Mouse (Mus musculus) CD4-positive, CD25-positive, alpha-beta regulatory T cell, adult 9 weeks (primary cell): Measurements from ENCODE around the gene Adam1a. TPM values are rescaled to one million over a fixed set of nuclear protein-coding genes. Genes with fewer than 3 reads are reported as not detected.

Experiments used
- polyA plus RNA-seq: library from polyadenylated mRNA; unstranded; fragments of 100-300 nt; shearing (Covaris generic); gene quantifications from one replicate; pipeline ENCODE4 v1.2.1, GENCODE M21; 2017

Gene Adam1a
- polyA plus RNA-seq: 0.88 TPM

DNA sequence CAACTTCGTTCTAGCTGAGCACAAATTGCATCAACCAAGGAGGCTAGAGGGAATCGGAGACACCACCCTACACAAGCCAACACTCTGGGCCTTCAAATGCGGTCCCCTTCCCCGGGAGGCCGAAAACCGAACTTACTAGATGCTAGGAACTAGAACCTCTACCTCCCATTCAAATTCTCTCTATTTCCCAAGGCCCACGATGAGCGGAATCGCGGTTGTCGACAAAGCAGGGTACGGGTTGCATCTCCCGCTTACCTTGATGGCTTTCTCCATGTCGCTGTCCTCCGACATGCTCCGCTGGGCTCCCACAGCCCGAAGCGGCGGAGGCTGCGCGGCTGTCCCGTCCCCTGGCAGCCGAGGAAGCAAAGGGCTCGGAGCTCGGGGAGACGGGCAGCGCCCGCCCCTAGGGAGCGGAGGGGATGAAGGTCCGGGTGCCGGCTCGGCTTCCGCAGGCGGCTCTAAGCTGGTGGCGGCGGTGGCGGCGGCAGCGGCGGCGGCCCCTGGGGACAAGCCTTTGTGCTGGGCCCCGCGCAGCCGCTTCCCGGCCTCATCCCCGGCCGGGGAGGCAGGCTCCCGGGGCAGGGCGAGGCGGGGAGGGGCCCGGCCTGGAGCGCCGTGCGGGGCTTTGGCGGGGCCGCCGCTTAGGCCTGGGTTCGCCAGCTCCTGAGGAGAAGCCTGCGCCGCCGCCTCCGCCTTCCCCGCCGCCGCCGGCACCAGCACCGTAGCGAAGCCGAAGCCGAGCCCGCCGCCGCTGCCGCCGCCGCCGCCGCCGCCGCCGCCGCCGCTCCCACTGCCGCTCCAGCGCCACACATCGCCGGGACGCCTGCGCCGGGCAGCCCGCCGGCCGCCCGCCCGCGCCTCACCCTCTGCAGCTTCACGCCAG is at the start of gene Adam1a, which contains the start of gene Gm42878:
Gene Adam1a (minus strand): TSS at position 573 of the 883 bp plus-strand sequence.
Gene Gm42878 (minus strand): TSS at position 573 of the 883 bp plus-strand sequence.

DNA sequence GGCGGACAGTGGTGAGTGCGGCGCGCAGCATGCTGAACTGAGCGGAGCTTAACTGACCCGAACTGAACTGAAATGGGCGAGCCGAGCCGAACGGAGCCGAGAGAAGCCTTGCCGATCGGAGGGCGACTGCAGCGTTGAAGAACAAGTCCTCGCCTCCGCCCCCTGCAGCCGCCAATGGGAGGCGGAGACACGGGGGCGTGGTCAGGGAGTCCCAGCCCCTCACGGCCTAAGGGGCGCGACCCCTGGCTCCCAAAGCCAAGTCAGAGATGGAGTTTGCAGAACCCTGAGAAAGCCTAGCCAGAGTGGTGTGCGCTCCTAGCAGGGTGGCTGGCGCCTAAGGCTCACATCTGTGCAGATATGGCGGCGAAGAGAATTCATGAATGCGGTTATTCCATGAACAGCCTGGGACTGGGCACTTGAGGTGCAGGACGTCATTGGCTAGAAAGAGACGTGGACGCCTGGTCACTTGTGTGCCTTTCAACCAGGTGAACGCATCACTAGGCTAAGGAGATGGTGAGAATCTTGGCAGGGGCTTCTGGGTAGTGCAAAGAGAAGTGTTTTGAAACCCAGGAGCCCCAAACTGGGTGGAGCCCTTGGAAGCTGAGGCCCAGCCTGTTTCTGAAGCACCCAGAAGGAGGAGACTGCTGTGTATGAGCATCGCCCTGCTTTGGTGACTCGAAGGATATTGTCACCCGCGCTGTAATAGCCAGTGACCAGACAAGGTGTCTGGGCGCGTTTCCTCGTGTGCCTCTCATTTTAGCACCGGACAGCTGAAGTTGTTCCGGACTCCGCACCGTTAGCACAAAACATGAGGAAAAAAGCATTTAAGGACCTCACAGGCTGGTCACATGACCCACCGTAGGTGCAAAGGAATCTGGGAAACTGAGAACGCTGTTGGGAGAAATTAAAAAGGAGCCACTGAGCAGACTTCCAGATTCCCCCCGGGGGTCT is 48.4 kb upstream of the Adam1a start, which contains the start of gene Aldh2:
Gene Aldh2 (minus strand): TSS at position 374 of the 951 bp plus-strand sequence.

DNA sequence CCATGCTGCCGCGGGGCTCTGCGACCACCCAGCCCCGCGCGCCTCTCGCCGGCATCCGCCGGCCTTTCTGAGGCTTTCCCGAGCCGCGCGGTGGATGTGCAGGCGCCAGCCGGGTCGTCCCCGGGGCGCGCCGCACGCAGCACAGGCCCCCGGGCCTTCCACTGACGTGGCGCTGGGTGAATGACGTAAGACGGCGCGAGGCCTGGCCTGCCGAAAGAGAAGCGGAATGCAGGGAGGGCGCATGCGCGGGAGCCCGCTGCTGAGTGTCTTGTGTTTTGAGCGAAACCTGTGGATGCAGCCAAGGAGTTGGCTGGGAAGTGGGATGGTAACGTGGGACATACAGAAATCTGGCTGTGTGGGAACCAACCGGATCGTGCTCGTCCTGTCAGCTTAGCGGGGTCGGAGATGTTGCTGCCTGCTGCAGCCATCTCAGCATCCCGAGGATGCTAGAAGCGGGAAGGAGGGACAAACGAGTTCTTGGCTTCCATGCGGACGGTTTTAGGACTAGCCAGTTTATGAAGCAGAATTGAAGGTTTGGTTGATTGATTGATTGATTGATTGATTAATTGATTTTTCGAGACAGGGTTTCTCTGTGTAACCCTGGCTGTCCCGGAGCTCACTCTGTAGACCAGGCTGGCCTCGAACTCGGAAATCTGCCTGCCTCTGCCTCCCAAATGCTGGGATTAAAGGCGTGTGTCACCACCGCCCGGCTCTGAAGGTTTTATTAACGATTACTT is 679 bp upstream of the Adam1a start, which contains the start of gene Mapkapk5:
Gene Mapkapk5 (minus strand): TSS at position 113 of the 737 bp plus-strand sequence.

DNA sequence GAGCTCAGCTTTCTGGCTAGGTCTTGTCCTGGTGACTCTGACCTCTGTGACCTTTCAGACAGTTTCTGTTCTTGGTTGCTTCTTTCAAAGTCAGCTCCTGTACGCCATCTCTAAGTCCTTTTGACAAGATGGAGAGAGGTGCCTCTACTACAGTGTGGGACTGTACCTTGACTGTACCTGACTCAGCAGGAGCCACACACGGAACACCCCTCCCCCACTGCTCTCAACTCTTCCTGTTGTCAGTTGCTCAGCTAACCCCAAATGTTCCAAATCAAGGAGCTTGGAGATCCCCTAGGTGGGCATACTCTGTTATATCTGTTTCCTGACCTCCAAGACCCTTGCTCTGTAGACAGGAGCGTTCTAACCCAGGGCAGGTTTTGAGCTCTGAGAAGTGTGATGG is 42.1 kb downstream of the Adam1a start, which contains the start of gene Adam1b:
Gene Adam1b (minus strand): TSS at position 205 of the 400 bp plus-strand sequence.

Other genes with a start within 250 kb of the Adam1a start
- gene Trafd1, start 159.8 kb downstream of the Adam1a start, polyA plus RNA-seq: 62.0 TPM
- gene Naa25, start 147.5 kb downstream of the Adam1a start, polyA plus RNA-seq: 50.2 TPM
- 1.9 TPM for gene Tmem116, start 93.6 kb downstream of the Adam1a start, polyA plus RNA-seq
- 63.0 TPM for gene Erp29, start 93.0 kb downstream of the Adam1a start, polyA plus RNA-seq
- gene Adam1b, start 42.0 kb downstream of the Adam1a start, polyA plus RNA-seq: not detected
- not detected for gene Gm42878, start within 50 bp of the Adam1a start, polyA plus RNA-seq
- gene Mapkapk5, start 423 bp upstream of the Adam1a start, polyA plus RNA-seq: 17.2 TPM
- 19.2 TPM for gene Aldh2, start 48.3 kb upstream of the Adam1a start, polyA plus RNA-seq
- 2.5 TPM for gene Acad12, start 73.5 kb upstream of the Adam1a start, polyA plus RNA-seq
- 12.1 TPM for gene Acad10, start 115.0 kb upstream of the Adam1a start, polyA plus RNA-seq
- 6.8 TPM for gene Brap, start 115.1 kb upstream of the Adam1a start, polyA plus RNA-seq
- gene Atxn2, start 165.9 kb upstream of the Adam1a start, polyA plus RNA-seq: 13.1 TPM